Mouse (Mus musculus): ENCODE data around the gene Smim7.

Gene Smim7

GRCm38 (mm10) chr8:72570633-72571610, at the start of gene Smim7:
Gene Smim7, minus strand, starts transcription at chr8:72571088.
- Histone ChIP-seq H3K4me3 (replicated peaks; ENCODE audit: low read length) (peak within 1 kb of the TSS; percentile 94), H3K4me1 (replicated peaks; ENCODE audit: low read depth, low read length) (peaks cover 42% of the 10 kb centered on the region), H3K9me3 (ENCODE audit: low read length) (no peaks in the 10 kb centered on the region), H3K27me3 (ENCODE audit: insufficient read depth, low read length) (no peaks in the 10 kb centered on the region), H3K36me3 (ENCODE audit: insufficient read depth, low read length) (peaks cover 41% of the 10 kb centered on the region)
- TF ChIP-seq POU5F1 (IDR thresholded peaks at IDR 0.05; ENCODE audit: borderline replicate concordance, low read length): no peak
- TF ChIP-seq CTCF (conservative IDR thresholded peaks at IDR 0.05; ENCODE audit: low read length): no peak
- no peak for TF ChIP-seq NANOG (IDR thresholded peaks at IDR 0.05; ENCODE audit: borderline replicate concordance, low read length)

- Histone ChIP-seq H3K9me3 (ENCODE audit: low read length) (no peaks in the 10 kb centered on the region), H3K36me3 (ENCODE audit: insufficient read depth, low read length) (peaks cover 15% of the 10 kb centered on the region), H3K27me3 (ENCODE audit: insufficient read depth, low read length) (no peaks in the 10 kb centered on the region), H3K4me1 (replicated peaks; ENCODE audit: low read depth, low read length) (peaks cover 17% of the 10 kb centered on the region), H3K4me3 (replicated peaks; ENCODE audit: low read length) (no peak overlapping the region)
- TF ChIP-seq CTCF (conservative IDR thresholded peaks at IDR 0.05; ENCODE audit: low read length): peak; percentile 45
- no peak for TF ChIP-seq POU5F1 (IDR thresholded peaks at IDR 0.05; ENCODE audit: borderline replicate concordance, low read length)
Observed at GRCm38 (mm10) chr8:72590198-72590597, 19.3 kb upstream of the Smim7 start.

- Histone ChIP-seq H3K4me1 (replicated peaks; ENCODE audit: low read depth, low read length) (peaks cover 25% of the 10 kb centered on the region), H3K9me3 (ENCODE audit: low read length) (no peaks in the 10 kb centered on the region), H3K27me3 (ENCODE audit: insufficient read depth, low read length) (no peaks in the 10 kb centered on the region), H3K36me3 (ENCODE audit: insufficient read depth, low read length) (peaks cover 15% of the 10 kb centered on the region), H3K4me3 (replicated peaks; ENCODE audit: low read length) (no peak overlapping the region)
- TF ChIP-seq CTCF (conservative IDR thresholded peaks at IDR 0.05; ENCODE audit: low read length) (no peak), POU5F1 (IDR thresholded peaks at IDR 0.05; ENCODE audit: borderline replicate concordance, low read length) (no peak), NANOG (IDR thresholded peaks at IDR 0.05; ENCODE audit: borderline replicate concordance, low read length) (no peak)
Observed at GRCm38 (mm10) chr8:72589286-72589685, 18.4 kb upstream of the Smim7 start.

- peaks cover 15% of the 10 kb centered on the region for H3K36me3 ChIP-seq (ENCODE audit: insufficient read depth, low read length)
- no peaks in the 10 kb centered on the region for H3K27me3 ChIP-seq (ENCODE audit: insufficient read depth, low read length)
- H3K9me3 ChIP-seq (ENCODE audit: low read length): no peaks in the 10 kb centered on the region
- no peak overlapping the region for H3K4me3 ChIP-seq (replicated peaks; ENCODE audit: low read length)
- TF ChIP-seq POU5F1 (IDR thresholded peaks at IDR 0.05; ENCODE audit: borderline replicate concordance, low read length): no peak
- TF ChIP-seq CTCF (conservative IDR thresholded peaks at IDR 0.05; ENCODE audit: low read length): no peak
- TF ChIP-seq NANOG (IDR thresholded peaks at IDR 0.05; ENCODE audit: borderline replicate concordance, low read length): no peak
- peaks cover 29% of the 10 kb centered on the region for H3K4me1 ChIP-seq (replicated peaks; ENCODE audit: low read depth, low read length)
Observed at GRCm38 (mm10) chr8:72588865-72589264, 18.0 kb upstream of the Smim7 start.

- no peaks in the 10 kb centered on the region for H3K9me3 ChIP-seq (ENCODE audit: low read length)
- no peak overlapping the region for H3K4me3 ChIP-seq (replicated peaks; ENCODE audit: low read length)
- no peaks in the 10 kb centered on the region for H3K27me3 ChIP-seq (ENCODE audit: insufficient read depth, low read length)
- no peak for TF ChIP-seq POU5F1 (IDR thresholded peaks at IDR 0.05; ENCODE audit: borderline replicate concordance, low read length)
- TF ChIP-seq CTCF (conservative IDR thresholded peaks at IDR 0.05; ENCODE audit: low read length): no peak
- TF ChIP-seq NANOG (IDR thresholded peaks at IDR 0.05; ENCODE audit: borderline replicate concordance, low read length): no peak
- H3K36me3 ChIP-seq (ENCODE audit: insufficient read depth, low read length): peaks cover 15% of the 10 kb centered on the region
- peaks cover 40% of the 10 kb centered on the region for H3K4me1 ChIP-seq (replicated peaks; ENCODE audit: low read depth, low read length)
Observed at GRCm38 (mm10) chr8:72587806-72588205, 16.9 kb upstream of the Smim7 start.

GRCm38 (mm10) chr8:72584390-72584789, 13.5 kb upstream of the Smim7 start:
- H3K9me3 ChIP-seq (ENCODE audit: low read length): no peaks in the 10 kb centered on the region
- H3K4me3 ChIP-seq (replicated peaks; ENCODE audit: low read length): no peak overlapping the region
- TF ChIP-seq POU5F1 (IDR thresholded peaks at IDR 0.05; ENCODE audit: borderline replicate concordance, low read length): no peak
- TF ChIP-seq CTCF (conservative IDR thresholded peaks at IDR 0.05; ENCODE audit: low read length): no peak
- TF ChIP-seq NANOG (IDR thresholded peaks at IDR 0.05; ENCODE audit: borderline replicate concordance, low read length): no peak
- peaks cover 17% of the 10 kb centered on the region for H3K36me3 ChIP-seq (ENCODE audit: insufficient read depth, low read length)
- peaks cover 47% of the 10 kb centered on the region for H3K4me1 ChIP-seq (replicated peaks; ENCODE audit: low read depth, low read length)
- no peaks in the 10 kb centered on the region for H3K27me3 ChIP-seq (ENCODE audit: insufficient read depth, low read length)

GRCm38 (mm10) chr8:72583056-72583771, 12.3 kb upstream of the Smim7 start:
- Histone ChIP-seq H3K27me3 (ENCODE audit: insufficient read depth, low read length) (no peaks in the 10 kb centered on the region), H3K9me3 (ENCODE audit: low read length) (no peaks in the 10 kb centered on the region), H3K4me3 (replicated peaks; ENCODE audit: low read length) (no peak overlapping the region), H3K4me1 (replicated peaks; ENCODE audit: low read depth, low read length) (peaks cover 47% of the 10 kb centered on the region), H3K36me3 (ENCODE audit: insufficient read depth, low read length) (peaks cover 17% of the 10 kb centered on the region)
- TF ChIP-seq POU5F1 (IDR thresholded peaks at IDR 0.05; ENCODE audit: borderline replicate concordance, low read length) (no peak), CTCF (conservative IDR thresholded peaks at IDR 0.05; ENCODE audit: low read length) (no peak), NANOG (IDR thresholded peaks at IDR 0.05; ENCODE audit: borderline replicate concordance, low read length) (no peak)

- Histone ChIP-seq H3K4me1 (replicated peaks; ENCODE audit: low read depth, low read length) (peaks cover 44% of the 10 kb centered on the region), H3K27me3 (ENCODE audit: insufficient read depth, low read length) (no peaks in the 10 kb centered on the region), H3K36me3 (ENCODE audit: insufficient read depth, low read length) (0 out of 2 replicates have a peak, but pooled peaks cover 2% of the 10 kb centered on the region), H3K4me3 (replicated peaks; ENCODE audit: low read length) (no peak overlapping the region), H3K9me3 (ENCODE audit: low read length) (no peaks in the 10 kb centered on the region)
- TF ChIP-seq POU5F1 (IDR thresholded peaks at IDR 0.05; ENCODE audit: borderline replicate concordance, low read length): no peak
- TF ChIP-seq CTCF (conservative IDR thresholded peaks at IDR 0.05; ENCODE audit: low read length): no peak
- no peak for TF ChIP-seq NANOG (IDR thresholded peaks at IDR 0.05; ENCODE audit: borderline replicate concordance, low read length)
Observed at GRCm38 (mm10) chr8:72579374-72579773, 8.5 kb upstream of the Smim7 start.

Data from E14TG2a.4 (cell line).